Mouse (Mus musculus) neural tube, embryonic 15.5 days (tissue): ENCODE results near the gene Tarbp2. TPM values are rescaled to one million over a fixed set of nuclear protein-coding genes. Genes with fewer than 3 reads are reported as not detected.

Experiments used
- ATAC-seq: fragments of 200-750 bp; cut with Nextera tagmentation; 2 replicates; pipeline ENCODE4 v1.8.0; 2017; ENCODE audit warnings: mild to moderate bottlenecking, moderate TSS enrichment, moderate library complexity; ENCODE audit not compliant: low FRiP score
- H3K27ac ChIP-seq: fragments of 300-500 bp; sonication (generic); replicated peaks from 2 replicates; pipeline ENCODE4 v1.5.1; 2015; ENCODE audit warnings: mild to moderate bottlenecking, inconsistent platforms
- H3K27me3 ChIP-seq: fragments of 300-500 bp; sonication (generic); replicated peaks from 2 replicates; pipeline ENCODE4 v1.6.1; 2015; ENCODE audit warnings: inconsistent platforms
- H3K36me3 ChIP-seq: fragments of 300-500 bp; sonication (generic); 2 replicates; pipeline ENCODE4 v1.6.1; 2015; ENCODE audit warnings: inconsistent platforms
- H3K4me1 ChIP-seq: fragments of 300-500 bp; sonication (generic); 2 replicates; pipeline ENCODE4 v1.6.1; 2015; ENCODE audit warnings: inconsistent platforms
- H3K4me2 ChIP-seq: fragments of 300-500 bp; sonication (generic); 2 replicates; pipeline ENCODE4 v1.6.1; 2015; ENCODE audit warnings: inconsistent platforms, mild to moderate bottlenecking, moderate library complexity
- H3K4me3 ChIP-seq: fragments of 300-500 bp; sonication (generic); replicated peaks from 2 replicates; pipeline ENCODE4 v1.5.1; 2015; ENCODE audit warnings: mild to moderate bottlenecking, inconsistent platforms
- H3K9ac ChIP-seq: fragments of 300-500 bp; sonication (generic); replicated peaks from 2 replicates; pipeline ENCODE4 v1.6.1; 2015; ENCODE audit warnings: mild to moderate bottlenecking, inconsistent platforms
- H3K9me3 ChIP-seq: fragments of 300-500 bp; sonication (generic); replicated peaks from 2 replicates; pipeline ENCODE4 v1.6.1; 2016; ENCODE audit warnings: inconsistent platforms
- WGBS: fragments of 180-500 bp; shearing (Covaris S2); methylation state at CpG from one replicate; pipeline ENCODE4 v1.1.7; 2015; ENCODE audit warnings: mixed read lengths; 5-methylcytosine and 5-hydroxymethylcytosine counted together
- polyA plus RNA-seq: library from polyadenylated mRNA; unstranded; fragments of >200 nt; fragmentation: Nextera tagmentation; extraction: Ambion mirVana; gene quantifications from 2 replicates; pipeline ENCODE4 v1.2.1, GENCODE M21; 2015

Tarbp2 gene
- polyA plus RNA-seq, 1 experiment from 2014 or later: 93.7 TPM

DNA sequence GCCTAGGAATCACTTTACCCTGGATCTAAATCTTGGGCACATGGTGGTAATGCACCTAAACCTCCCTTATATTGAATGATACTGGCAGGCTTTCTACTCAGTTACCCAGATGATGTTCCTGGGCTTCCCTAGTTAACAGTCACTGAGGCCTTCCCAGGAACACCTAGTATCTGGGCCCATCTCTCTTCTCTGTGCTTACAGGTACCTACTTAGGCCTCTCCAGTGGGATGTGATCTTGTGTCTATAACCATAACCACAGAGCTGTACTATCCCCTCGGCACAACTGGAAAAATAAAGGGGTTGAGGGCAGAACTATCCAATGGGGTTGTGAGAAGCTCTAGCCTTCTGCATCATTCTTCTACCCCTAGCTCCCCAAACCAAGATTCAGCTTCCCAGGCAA, 11.1 kb upstream of the Tarbp2 start:
- Histone ChIP-seq H3K36me3 (peaks cover 49% of the 10 kb centered on the region), H3K27me3 (no peaks in the 10 kb centered on the region), H3K4me1 (peaks cover 31% of the 10 kb centered on the region), H3K4me3 (no peak overlapping the region), H3K4me2 (no peak overlapping the region), H3K27ac (no peak overlapping the region), H3K9ac (no peak overlapping the region), H3K9me3 (no peaks in the 10 kb centered on the region)
- ATAC-seq: no peak
- WGBS: 92% methylated on average over 1 of the region's 1 CpGs

GRCm38 (mm10) chr15:102507561-102507960, 10.4 kb upstream of the Tarbp2 start:
- Histone ChIP-seq H3K4me1 (peaks cover 38% of the 10 kb centered on the region), H3K36me3 (peaks cover 42% of the 10 kb centered on the region), H3K9ac (no peak overlapping the region), H3K4me2 (no peak overlapping the region), H3K4me3 (no peak overlapping the region), H3K9me3 (no peaks in the 10 kb centered on the region), H3K27me3 (no peaks in the 10 kb centered on the region), H3K27ac (no peak overlapping the region)
- ATAC-seq: no peak

- H3K4me2 ChIP-seq: no peak overlapping the region
- ATAC-seq: no peak
- peaks cover 34% of the 10 kb centered on the region for H3K36me3 ChIP-seq
These were observed 9.7 kb upstream of the Tarbp2 start for GRCm38 (mm10) chr15:102508336-102508735.

GRCm38 (mm10) chr15:102510110-102510509, 7.9 kb upstream of the Tarbp2 start:
- peaks cover 63% of the 10 kb centered on the region for H3K4me1 ChIP-seq
- ATAC-seq: peak; percentile 79
- H3K9me3 ChIP-seq: no peaks in the 10 kb centered on the region
- H3K27ac ChIP-seq: peak overlapping the region; percentile 92
- 7% methylated on average over 9 of the region's 9 CpGs for WGBS
- H3K9ac ChIP-seq: peak overlapping the region; percentile 67
- no peaks in the 10 kb centered on the region for H3K27me3 ChIP-seq
- H3K4me3 ChIP-seq: peak overlapping the region; percentile 67
- peaks cover 16% of the 10 kb centered on the region; the same call in 1 of the 2 replicates for H3K36me3 ChIP-seq
- H3K4me2 ChIP-seq: peak overlapping the region; percentile 87

More at GRCm38 (mm10) chr15:102508336-102508735, 9.7 kb upstream of the Tarbp2 start:
- Histone ChIP-seq H3K4me1 (peaks cover 46% of the 10 kb centered on the region), H3K9me3 (no peaks in the 10 kb centered on the region), H3K27ac (no peak overlapping the region), H3K9ac (no peak overlapping the region), H3K4me3 (no peak overlapping the region), H3K27me3 (no peaks in the 10 kb centered on the region)
- 92% methylated on average over 3 of the region's 3 CpGs for WGBS

DNA sequence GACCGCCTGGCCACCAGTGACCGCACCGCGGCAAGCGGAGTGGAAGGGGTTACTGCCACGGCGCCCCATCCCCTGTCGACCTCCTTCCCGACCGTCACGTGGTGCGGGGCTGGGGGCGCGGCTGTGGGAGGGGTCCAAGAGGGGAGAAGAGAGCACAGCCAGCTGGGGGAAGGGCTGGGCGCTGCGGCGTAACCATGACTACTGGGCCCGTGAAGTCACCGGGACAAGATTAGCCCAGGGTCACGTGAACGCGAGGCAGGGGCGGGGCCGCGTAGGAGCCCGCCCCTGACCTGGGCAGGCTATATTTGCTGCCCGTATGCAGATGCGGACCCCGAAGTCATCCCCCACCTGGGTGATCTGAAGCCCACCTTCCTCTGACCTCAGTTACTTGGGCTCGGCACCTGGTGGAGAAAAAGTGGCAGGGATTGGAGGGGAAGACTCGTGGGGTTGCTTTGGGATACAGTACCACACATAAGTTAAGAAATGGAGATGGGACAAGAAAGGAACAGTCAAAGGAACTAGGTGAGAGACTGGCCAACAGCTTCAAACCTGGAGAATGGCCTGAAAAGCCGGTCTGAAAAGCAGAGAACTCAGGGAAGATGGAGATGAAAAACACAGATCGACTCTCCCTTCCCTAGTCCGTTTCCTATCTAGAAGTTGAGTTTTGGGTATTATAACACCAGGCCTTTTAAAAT, 7.3 kb upstream of the Tarbp2 start:
- Histone ChIP-seq H3K9me3 (no peaks in the 10 kb centered on the region), H3K4me1 (peaks cover 69% of the 10 kb centered on the region), H3K4me2 (peak overlapping the region; percentile 87), H3K27ac (peak overlapping the region; percentile 92), H3K4me3 (peak overlapping the region; percentile 67), H3K27me3 (no peaks in the 10 kb centered on the region), H3K9ac (peak overlapping the region; percentile 67), H3K36me3 (peaks cover 13% of the 10 kb centered on the region; the same call in 1 of the 2 replicates)
- ATAC-seq: peak; percentile 96
- WGBS: 3% methylated on average over 34 of the region's 34 CpGs

GRCm38 (mm10) chr15:102511285-102511833, 6.6 kb upstream of the Tarbp2 start:
- H3K36me3 ChIP-seq: peaks cover 13% of the 10 kb centered on the region; the same call in 1 of the 2 replicates
- 5% methylated on average over 6 of the region's 6 CpGs for WGBS
- peak overlapping the region; percentile 67; the same call in 1 of the 2 replicates for H3K9ac ChIP-seq
- peaks cover 75% of the 10 kb centered on the region for H3K4me1 ChIP-seq
- H3K9me3 ChIP-seq: no peaks in the 10 kb centered on the region
- ATAC-seq: no peak
- H3K4me2 ChIP-seq: peak overlapping the region; percentile 87
- peak overlapping the region; percentile 67 for H3K4me3 ChIP-seq
- H3K27me3 ChIP-seq: no peaks in the 10 kb centered on the region
- H3K27ac ChIP-seq: peak overlapping the region; percentile 92

DNA sequence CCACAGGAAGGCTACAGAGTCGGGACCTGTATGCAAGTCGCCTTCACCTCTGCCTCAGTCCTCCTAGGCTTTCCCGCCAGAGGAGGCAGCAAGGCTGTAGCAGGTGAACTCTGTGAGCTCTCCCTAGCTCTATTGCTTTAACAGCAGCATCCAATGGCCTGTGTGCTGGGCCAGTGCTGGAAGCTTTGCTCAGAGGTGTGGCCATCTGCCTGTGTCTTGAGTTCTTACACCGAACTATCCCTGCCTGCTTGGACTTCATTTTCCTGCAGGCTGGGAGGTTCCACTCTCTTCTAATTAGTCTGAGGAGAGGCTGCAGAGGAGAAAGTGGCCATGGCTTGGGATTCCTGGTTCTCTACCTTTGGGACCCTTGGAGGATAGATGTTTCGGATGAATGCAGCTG, 6.0 kb upstream of the Tarbp2 start:
- no peak overlapping the region for H3K4me3 ChIP-seq
- H3K36me3 ChIP-seq: peaks cover 13% of the 10 kb centered on the region; the same call in 1 of the 2 replicates
- WGBS: 25% methylated on average over 5 of the region's 5 CpGs
- ATAC-seq: no peak
- H3K27ac ChIP-seq: peak overlapping the region; percentile 92
- no peaks in the 10 kb centered on the region for H3K27me3 ChIP-seq
- H3K9me3 ChIP-seq: no peaks in the 10 kb centered on the region
- H3K9ac ChIP-seq: peak overlapping the region; percentile 12; the same call in 1 of the 2 replicates
- H3K4me1 ChIP-seq: peaks cover 75% of the 10 kb centered on the region
- peak overlapping the region; percentile 87 for H3K4me2 ChIP-seq

GRCm38 (mm10) chr15:102512471-102512870, 5.5 kb upstream of the Tarbp2 start:
- Histone ChIP-seq H3K4me1 (peaks cover 75% of the 10 kb centered on the region), H3K9ac (peak overlapping the region; percentile 12; the same call in 1 of the 2 replicates)

DNA sequence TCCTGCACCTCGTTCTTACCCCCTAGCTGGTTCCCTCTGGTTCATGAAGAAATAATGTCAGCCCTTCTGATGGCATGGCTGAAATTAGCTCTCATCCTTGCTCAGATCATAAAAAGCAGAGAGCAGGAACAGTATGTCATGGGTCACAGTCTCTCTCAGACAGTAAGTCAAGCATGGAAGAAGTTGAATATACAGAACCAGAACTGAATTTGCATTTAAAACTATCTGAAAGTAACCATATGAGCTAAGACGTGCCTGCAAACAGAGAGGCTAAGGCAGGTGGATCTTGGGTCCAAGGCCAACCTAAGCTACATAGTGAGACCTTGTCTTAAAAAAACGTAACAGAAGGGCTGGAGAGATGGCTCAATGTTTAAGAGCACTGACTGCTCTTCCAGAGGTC, 5.0 kb upstream of the Tarbp2 start:
- WGBS: 78% methylated on average over 3 of the region's 3 CpGs
- Histone ChIP-seq H3K27ac (no peak overlapping the region), H3K4me1 (peaks cover 75% of the 10 kb centered on the region), H3K4me3 (no peak overlapping the region), H3K9me3 (no peaks in the 10 kb centered on the region), H3K36me3 (0 out of 2 replicates have a peak, but pooled peaks cover 5% of the 10 kb centered on the region), H3K27me3 (no peaks in the 10 kb centered on the region), H3K9ac (no peak overlapping the region), H3K4me2 (no peak overlapping the region)
- ATAC-seq: no peak

More at GRCm38 (mm10) chr15:102512471-102512870, 5.5 kb upstream of the Tarbp2 start:
- no peaks in the 10 kb centered on the region for H3K9me3 ChIP-seq
- H3K27ac ChIP-seq: peak overlapping the region; percentile 92
- peaks cover 11% of the 10 kb centered on the region; the same call in 1 of the 2 replicates for H3K36me3 ChIP-seq
- no peak overlapping the region for H3K4me3 ChIP-seq
- ATAC-seq: no peak
- H3K4me2 ChIP-seq: peak overlapping the region; percentile 87
- H3K27me3 ChIP-seq: no peaks in the 10 kb centered on the region

- Histone ChIP-seq H3K4me2 (peak overlapping the region; percentile 78), H3K27ac (peak overlapping the region; percentile 100; the same call in 1 of the 2 replicates), H3K4me3 (peak overlapping the region; percentile 66), H3K36me3 (no peaks in the 10 kb centered on the region), H3K27me3 (no peaks in the 10 kb centered on the region), H3K4me1 (peaks cover 71% of the 10 kb centered on the region), H3K9ac (peak overlapping the region; percentile 85), H3K9me3 (no peaks in the 10 kb centered on the region)
- WGBS: 82% methylated on average over 2 of the region's 2 CpGs
- ATAC-seq: no peak
These were observed 2.7 kb upstream of the Tarbp2 start for GRCm38 (mm10) chr15:102515261-102515660.

DNA sequence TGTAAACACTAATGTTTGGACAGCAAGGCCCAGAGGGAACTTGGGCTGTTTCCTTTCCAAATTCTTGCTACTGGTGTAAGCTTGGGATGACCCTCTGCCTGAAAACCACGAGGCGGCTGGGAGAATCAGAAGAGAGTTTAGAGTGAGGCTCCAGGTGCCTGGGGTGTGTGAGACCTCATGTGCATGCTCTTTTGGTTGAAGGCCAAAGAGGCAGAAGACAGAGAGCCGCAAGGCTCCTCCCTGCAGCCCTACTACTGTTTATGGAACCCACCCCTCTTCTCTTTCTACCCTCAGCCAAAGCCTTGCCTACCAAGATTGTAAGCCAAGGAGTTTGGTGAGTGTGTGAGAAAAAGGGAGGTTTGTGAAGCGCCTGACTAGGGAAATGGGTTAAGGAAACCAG, 2.2 kb upstream of the Tarbp2 start:
- 56% methylated on average over 4 of the region's 4 CpGs for WGBS
- no peaks in the 10 kb centered on the region for H3K27me3 ChIP-seq
- H3K4me2 ChIP-seq: peak overlapping the region; percentile 78
- peak overlapping the region; percentile 100 for H3K27ac ChIP-seq
- H3K36me3 ChIP-seq: no peaks in the 10 kb centered on the region
- no peak for ATAC-seq
- peak overlapping the region; percentile 85 for H3K9ac ChIP-seq
- peak overlapping the region; percentile 66 for H3K4me3 ChIP-seq
- H3K9me3 ChIP-seq: no peaks in the 10 kb centered on the region
- H3K4me1 ChIP-seq: peaks cover 74% of the 10 kb centered on the region

DNA sequence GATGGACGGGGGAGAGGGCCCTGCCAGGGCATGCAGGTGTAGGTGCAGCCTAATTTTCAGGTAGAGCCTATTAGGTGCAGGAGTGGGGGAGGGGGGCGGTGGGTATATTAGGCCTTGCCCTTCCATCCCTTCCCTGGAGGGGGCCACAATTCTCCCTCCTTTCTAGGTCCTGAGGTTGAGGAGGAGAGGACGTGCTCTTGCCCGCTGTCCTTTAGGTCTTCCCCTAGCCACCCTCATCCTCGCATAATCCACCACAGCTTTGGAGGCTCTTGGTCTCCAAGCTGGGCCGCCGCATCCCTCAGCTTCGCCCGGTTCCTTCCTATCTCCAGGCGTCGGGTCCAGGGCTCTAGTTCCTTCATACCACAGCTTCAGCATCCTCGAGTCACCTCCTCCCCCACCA, 1.7 kb upstream of the Tarbp2 start:
- Histone ChIP-seq H3K27me3 (no peaks in the 10 kb centered on the region), H3K9ac (peak overlapping the region; percentile 85), H3K36me3 (peaks cover 3% of the 10 kb centered on the region; the same call in 1 of the 2 replicates), H3K27ac (peak overlapping the region; percentile 100), H3K4me1 (peaks cover 69% of the 10 kb centered on the region), H3K4me3 (peak overlapping the region; percentile 66), H3K4me2 (peak overlapping the region; percentile 78), H3K9me3 (no peaks in the 10 kb centered on the region)
- no peak for ATAC-seq
- WGBS: under 1% methylated on average over 12 of the region's 12 CpGs
